Mouse (Mus musculus) heart, embryonic 10.5 days (tissue): ENCODE results near the gene Thnsl2. TPM values are rescaled to one million over a fixed set of nuclear protein-coding genes. Genes with fewer than 3 reads are reported as not detected.
A peak's percentile ranks its signal among the peaks of the same experiment; 100 is the strongest.

Experiments
- DNase-seq: peaks from one replicate; pipeline ENCODE4 v3.0.0-alpha.2; 2017; ENCODE audit warnings: low spot score
- H3K27ac ChIP-seq: fragments of 300-500 bp; sonication (generic); 2 replicates; pipeline ENCODE4 v1.5.1; 2016; ENCODE audit warnings: mild to moderate bottlenecking
- H3K27me3 ChIP-seq: fragments of 300-500 bp; sonication (generic); 2 replicates; pipeline ENCODE4 v1.6.1; 2016; ENCODE audit warnings: mild to moderate bottlenecking; ENCODE audit not compliant: poor library complexity, insufficient read depth, severe bottlenecking
- H3K36me3 ChIP-seq: fragments of 300-500 bp; sonication (generic); 2 replicates; pipeline ENCODE4 v1.6.1; 2016; ENCODE audit warnings: mild to moderate bottlenecking, moderate library complexity
- H3K4me1 ChIP-seq: fragments of 300-500 bp; sonication (generic); 2 replicates; pipeline ENCODE4 v1.6.1; 2016; ENCODE audit warnings: mild to moderate bottlenecking
- H3K4me3 ChIP-seq: fragments of 300-500 bp; sonication (generic); 2 replicates; pipeline ENCODE4 v1.5.1; 2016; ENCODE audit warnings: mild to moderate bottlenecking, moderate library complexity
- H3K9me3 ChIP-seq: fragments of 300-500 bp; sonication (generic); 2 replicates; pipeline ENCODE4 v1.6.1; 2016; ENCODE audit warnings: mild to moderate bottlenecking, moderate library complexity
- WGBS: fragments of 180-500 bp; shearing (Covaris S2); methylation state at CpG from one replicate; pipeline ENCODE4 v1.1.7; 2016; 5-methylcytosine and 5-hydroxymethylcytosine counted together
- polyA plus RNA-seq: library from polyadenylated mRNA; unstranded; fragments of >200 nt; fragmentation: Nextera tagmentation; extraction: Ambion mirVana; gene quantifications from 2 replicates; pipeline ENCODE4 v1.2.1, GENCODE M21; 2016

The Thnsl2 gene
- polyA plus RNA-seq, 1 experiment from 2014 or later, result 5.0 TPM

- Histone ChIP-seq H3K27me3 (no peaks in the 10 kb centered on the region), H3K4me3 (no peak overlapping the region), H3K4me1 (no peaks in the 10 kb centered on the region), H3K27ac (no peak overlapping the region), H3K9me3 (no peaks in the 10 kb centered on the region), H3K36me3 (no peaks in the 10 kb centered on the region)
- DNase-seq, result no peak
- WGBS, result 79% methylated on average over 6 of the region's 6 CpGs
Observed at GRCm38 (mm10) chr6:71154861-71155260, 10.6 kb upstream of the Thnsl2 start.

- no peaks in the 10 kb centered on the region for H3K36me3 ChIP-seq
- DNase-seq, result no peak
- no peaks in the 10 kb centered on the region for H3K9me3 ChIP-seq
- no peak overlapping the region for H3K4me3 ChIP-seq
- WGBS, result 78% methylated on average over 4 of the region's 4 CpGs
- no peak overlapping the region for H3K27ac ChIP-seq
- no peaks in the 10 kb centered on the region for H3K4me1 ChIP-seq
- no peaks in the 10 kb centered on the region for H3K27me3 ChIP-seq
Observed at GRCm38 (mm10) chr6:71153486-71153885, 9.2 kb upstream of the Thnsl2 start.

GRCm38 (mm10) chr6:71151098-71151497 is 6.9 kb upstream of the Thnsl2 start:
- Histone ChIP-seq H3K4me3 (no peak overlapping the region), H3K4me1 (0 out of 2 replicates have a peak, but pooled peaks cover 4% of the 10 kb centered on the region), H3K36me3 (no peaks in the 10 kb centered on the region), H3K9me3 (no peaks in the 10 kb centered on the region), H3K27me3 (no peaks in the 10 kb centered on the region), H3K27ac (no peak overlapping the region)
- WGBS, result 41% methylated on average over 10 of the region's 10 CpGs
- DNase-seq, result no peak

- 16% methylated on average over 5 of the region's 5 CpGs for WGBS
- H3K27ac ChIP-seq, result no peak overlapping the region
- DNase-seq, result no peak
Observed at GRCm38 (mm10) chr6:71149534-71149933, 5.3 kb upstream of the Thnsl2 start.

GRCm38 (mm10) chr6:71148336-71148735 is 4.1 kb upstream of the Thnsl2 start:
- H3K27me3 ChIP-seq, result no peaks in the 10 kb centered on the region
- H3K9me3 ChIP-seq, result no peaks in the 10 kb centered on the region
- H3K36me3 ChIP-seq, result no peaks in the 10 kb centered on the region
- peaks cover 11% of the 10 kb centered on the region for H3K4me1 ChIP-seq
- WGBS, result 67% methylated on average over 6 of the region's 6 CpGs
- DNase-seq, result no peak
- no peak overlapping the region for H3K4me3 ChIP-seq
- H3K27ac ChIP-seq, result no peak overlapping the region

More at GRCm38 (mm10) chr6:71149534-71149933, 5.3 kb upstream of the Thnsl2 start:
- no peaks in the 10 kb centered on the region for H3K27me3 ChIP-seq
- no peaks in the 10 kb centered on the region for H3K9me3 ChIP-seq
- H3K4me1 ChIP-seq, result 0 out of 2 replicates have a peak, but pooled peaks cover 4% of the 10 kb centered on the region
- no peaks in the 10 kb centered on the region for H3K36me3 ChIP-seq
- H3K4me3 ChIP-seq, result no peak overlapping the region

- WGBS, result 65% methylated on average over 3 of the region's 3 CpGs
- Histone ChIP-seq H3K4me1 (peaks cover 15% of the 10 kb centered on the region), H3K27ac (no peak overlapping the region), H3K36me3 (no peaks in the 10 kb centered on the region), H3K27me3 (0 out of 2 replicates have a peak, but pooled peaks cover 6% of the 10 kb centered on the region), H3K4me3 (no peak overlapping the region), H3K9me3 (no peaks in the 10 kb centered on the region; the same call in 1 of the 2 replicates)
- no peak for DNase-seq
Observed at GRCm38 (mm10) chr6:71145288-71145989, 1.2 kb upstream of the Thnsl2 start.

GRCm38 (mm10) chr6:71143154-71143893 is 915 bp downstream of the Thnsl2 start:
- DNase-seq, result no peak
- Histone ChIP-seq H3K9me3 (no peaks in the 10 kb centered on the region; the same call in 1 of the 2 replicates), H3K4me1 (peaks cover 15% of the 10 kb centered on the region), H3K36me3 (no peaks in the 10 kb centered on the region), H3K27ac (peak overlapping the region; percentile 88), H3K27me3 (0 out of 2 replicates have a peak, but pooled peaks cover 6% of the 10 kb centered on the region), H3K4me3 (peak overlapping the region; percentile 79)
- 1% methylated on average over 19 of the region's 19 CpGs for WGBS

GRCm38 (mm10) chr6:71135031-71135430 is 9.2 kb downstream of the Thnsl2 start:
- no peaks in the 10 kb centered on the region for H3K9me3 ChIP-seq
- H3K36me3 ChIP-seq, result no peaks in the 10 kb centered on the region
- no peaks in the 10 kb centered on the region for H3K27me3 ChIP-seq
- peaks cover 5% of the 10 kb centered on the region; the same call in 1 of the 2 replicates for H3K4me1 ChIP-seq
- DNase-seq, result no peak
- 82% methylated on average over 3 of the region's 3 CpGs for WGBS
- H3K27ac ChIP-seq, result no peak overlapping the region
- no peak overlapping the region for H3K4me3 ChIP-seq

GRCm38 (mm10) chr6:71133559-71133958 is 10.7 kb downstream of the Thnsl2 start:
- 63% methylated on average over 11 of the region's 11 CpGs for WGBS
- Histone ChIP-seq H3K4me3 (no peak overlapping the region), H3K4me1 (peaks cover 5% of the 10 kb centered on the region; the same call in 1 of the 2 replicates), H3K36me3 (no peaks in the 10 kb centered on the region), H3K27ac (no peak overlapping the region), H3K9me3 (no peaks in the 10 kb centered on the region), H3K27me3 (no peaks in the 10 kb centered on the region)
- DNase-seq, result no peak

- DNase-seq, result no peak
- Histone ChIP-seq H3K27me3 (no peaks in the 10 kb centered on the region), H3K4me3 (no peak overlapping the region), H3K9me3 (no peaks in the 10 kb centered on the region), H3K36me3 (no peaks in the 10 kb centered on the region), H3K27ac (no peak overlapping the region), H3K4me1 (peaks cover 5% of the 10 kb centered on the region; the same call in 1 of the 2 replicates)
Observed at GRCm38 (mm10) chr6:71131038-71131437, 13.2 kb downstream of the Thnsl2 start.

GRCm38 (mm10) chr6:71130269-71130668 is 14.0 kb downstream of the Thnsl2 start:
- WGBS, result 100% methylated on average over 1 of the region's 1 CpGs
- Histone ChIP-seq H3K9me3 (no peaks in the 10 kb centered on the region), H3K27ac (no peak overlapping the region), H3K36me3 (no peaks in the 10 kb centered on the region), H3K4me1 (peaks cover 5% of the 10 kb centered on the region; the same call in 1 of the 2 replicates), H3K27me3 (no peaks in the 10 kb centered on the region), H3K4me3 (no peak overlapping the region)
- DNase-seq, result no peak

GRCm38 (mm10) chr6:71129071-71129470 is 15.2 kb downstream of the Thnsl2 start:
- no peak overlapping the region for H3K4me3 ChIP-seq
- H3K27ac ChIP-seq, result no peak overlapping the region
- no peak for DNase-seq
- no peaks in the 10 kb centered on the region for H3K27me3 ChIP-seq
- 41% methylated on average over 4 of the region's 4 CpGs for WGBS
- no peaks in the 10 kb centered on the region for H3K36me3 ChIP-seq
- H3K4me1 ChIP-seq, result peaks cover 1% of the 10 kb centered on the region; the same call in 1 of the 2 replicates
- H3K9me3 ChIP-seq, result no peaks in the 10 kb centered on the region

GRCm38 (mm10) chr6:71126290-71126689 is 17.9 kb downstream of the Thnsl2 start:
- Histone ChIP-seq H3K4me3 (no peak overlapping the region), H3K36me3 (no peaks in the 10 kb centered on the region), H3K27ac (no peak overlapping the region), H3K27me3 (no peaks in the 10 kb centered on the region), H3K9me3 (no peaks in the 10 kb centered on the region), H3K4me1 (no peaks in the 10 kb centered on the region)
- WGBS, result 60% methylated on average over 3 of the region's 3 CpGs
- no peak for DNase-seq
